Mouse (Mus musculus) heart, embryonic 13.5 days (tissue): ENCODE results near the gene Adsl. TPM values are rescaled to one million over a fixed set of nuclear protein-coding genes. Genes with fewer than 3 reads are reported as not detected.
"Not testable (repeated sequence)": the region's sequence is repeated elsewhere in the genome, so short reads cannot be mapped to it uniquely, and the experiment has no call there.

Source experiments
- ATAC-seq: fragments of 200-750 bp; cut with Nextera tagmentation; 2 replicates; pipeline ENCODE4 v1.8.0; 2017; ENCODE audit warnings: moderate TSS enrichment; ENCODE audit not compliant: insufficient number of reproducible peaks, low FRiP score, low TSS enrichment; ENCODE audit errors: extremely low read depth
- H3K27ac ChIP-seq: fragments of 300-500 bp; sonication (generic); replicated peaks from 2 replicates; pipeline ENCODE4 v1.5.1; 2015; ENCODE audit warnings: moderate library complexity, mild to moderate bottlenecking, inconsistent platforms
- H3K27me3 ChIP-seq: fragments of 300-500 bp; sonication (generic); replicated peaks from 2 replicates; pipeline ENCODE4 v1.6.1; 2015; ENCODE audit warnings: mild to moderate bottlenecking, inconsistent platforms
- H3K36me3 ChIP-seq: fragments of 300-500 bp; sonication (generic); 2 replicates; pipeline ENCODE4 v1.6.1; 2015; ENCODE audit warnings: mild to moderate bottlenecking, inconsistent platforms
- H3K4me1 ChIP-seq: fragments of 300-500 bp; sonication (generic); 2 replicates; pipeline ENCODE4 v1.6.1; 2015; ENCODE audit warnings: inconsistent platforms
- H3K4me2 ChIP-seq: fragments of 300-500 bp; sonication (generic); 2 replicates; pipeline ENCODE4 v1.6.1; 2015; ENCODE audit warnings: inconsistent platforms, mild to moderate bottlenecking, moderate library complexity
- H3K4me3 ChIP-seq: fragments of 300-500 bp; sonication (generic); 2 replicates; pipeline ENCODE4 v1.5.1; 2015; ENCODE audit warnings: moderate library complexity, mild to moderate bottlenecking, inconsistent platforms
- H3K9ac ChIP-seq: fragments of 300-500 bp; sonication (generic); 2 replicates; pipeline ENCODE4 v1.6.1; 2015; ENCODE audit warnings: inconsistent platforms, mild to moderate bottlenecking, moderate library complexity
- H3K9me3 ChIP-seq: fragments of 300-500 bp; sonication (generic); 2 replicates; pipeline ENCODE4 v1.6.1; 2016; ENCODE audit warnings: inconsistent platforms
- WGBS: fragments of 180-500 bp; shearing (Covaris S2); methylation state at CpG from one replicate; pipeline ENCODE4 v1.1.7; 2015; ENCODE audit warnings: mixed read lengths; 5-methylcytosine and 5-hydroxymethylcytosine counted together
- polyA plus RNA-seq: library from polyadenylated mRNA; unstranded; fragments of >200 nt; fragmentation: Nextera tagmentation; extraction: Ambion mirVana; gene quantifications from 2 replicates; pipeline ENCODE4 v1.2.1, GENCODE M21; 2015

Gene Adsl
- polyA plus RNA-seq, 1 experiment from 2014 or later = 144 TPM

DNA sequence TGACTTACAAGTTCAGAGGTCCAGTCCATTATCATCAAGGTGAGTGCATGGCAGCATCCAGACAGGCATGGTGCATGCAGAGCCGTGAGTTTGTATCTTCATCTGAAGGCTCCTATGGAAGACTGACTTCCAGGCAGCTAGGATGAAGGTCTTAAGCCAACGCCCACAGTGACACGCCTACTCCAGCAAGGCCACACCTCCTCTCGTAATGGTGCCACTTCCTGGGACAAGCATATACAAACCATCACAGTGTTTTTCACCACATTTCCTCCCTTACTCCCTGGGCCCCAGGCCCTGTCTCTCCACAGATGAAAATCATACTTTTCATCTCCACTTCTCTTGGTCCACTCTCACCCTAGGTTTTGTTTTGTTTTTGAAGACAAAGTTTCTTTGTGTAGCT, 26.5 kb upstream of the Adsl start:
- WGBS = 76% methylated on average over 4 of the region's 4 CpGs
- peaks cover 94% of the 10 kb centered on the region for H3K36me3 ChIP-seq
- H3K4me1 ChIP-seq = no peaks in the 10 kb centered on the region

DNA sequence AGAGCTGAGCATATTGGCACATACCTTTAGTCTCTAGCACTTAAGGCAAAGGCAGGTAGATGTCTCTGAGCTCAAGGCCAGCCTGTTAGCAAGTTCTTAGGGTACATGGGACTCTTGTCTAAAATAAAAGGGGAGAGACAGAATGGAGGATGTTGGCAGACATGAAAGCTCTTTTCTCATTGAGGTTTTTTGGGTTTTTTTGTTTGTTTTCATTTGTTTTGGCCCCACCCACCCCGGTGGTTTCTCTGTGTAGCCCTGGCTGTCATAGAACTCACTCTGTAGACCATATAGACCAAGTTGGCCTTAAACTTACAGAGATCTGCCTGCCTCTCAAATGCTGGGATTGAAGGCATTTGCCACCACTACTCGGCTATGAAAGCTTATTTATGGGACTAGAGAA, 24.1 kb upstream of the Adsl start:
- ATAC-seq = no peak
- WGBS = 90% methylated on average over 2 of the region's 2 CpGs
- Histone ChIP-seq H3K27me3 (no peaks in the 10 kb centered on the region), H3K4me3 (no peak overlapping the region), H3K27ac (no peak overlapping the region), H3K4me1 (no peaks in the 10 kb centered on the region), H3K4me2 (no peak overlapping the region), H3K9me3 (no peaks in the 10 kb centered on the region), H3K36me3 (peaks cover 96% of the 10 kb centered on the region), H3K9ac (no peak overlapping the region)

More for the DNA sequence above, 26.5 kb upstream of the Adsl start:
- H3K4me3 ChIP-seq = no peak overlapping the region
- no peak for ATAC-seq
- no peak overlapping the region for H3K4me2 ChIP-seq
- no peak overlapping the region for H3K27ac ChIP-seq
- no peaks in the 10 kb centered on the region for H3K27me3 ChIP-seq
- H3K9me3 ChIP-seq = no peaks in the 10 kb centered on the region
- no peak overlapping the region for H3K9ac ChIP-seq

DNA sequence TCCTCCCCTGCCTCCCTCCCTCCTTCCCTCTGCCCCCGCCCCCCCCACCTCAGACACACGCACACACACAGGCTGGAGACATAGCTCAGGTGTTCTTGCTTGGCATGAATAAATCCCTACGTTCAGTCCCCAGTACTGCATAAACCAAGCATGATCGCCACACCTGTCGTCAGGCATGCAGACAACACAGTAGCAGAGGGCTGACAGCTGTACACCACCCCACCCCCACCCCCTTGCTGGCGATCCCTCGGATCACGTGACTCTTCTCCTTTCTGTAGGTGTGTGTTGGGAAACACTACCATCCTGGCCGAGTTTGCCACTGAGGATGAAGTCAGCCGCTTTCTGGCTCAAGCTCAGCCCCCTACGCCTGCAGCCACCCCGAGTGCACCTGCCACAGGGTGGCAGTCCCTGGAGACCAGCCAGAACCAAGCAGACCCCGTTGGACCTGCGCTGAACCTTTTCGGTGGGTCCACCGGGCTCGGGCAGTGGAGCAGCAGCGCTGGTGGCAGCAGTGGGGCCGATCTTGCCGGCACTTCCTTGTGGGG, 19.4 kb upstream of the Adsl start:
- Histone ChIP-seq H3K9me3 (no peaks in the 10 kb centered on the region), H3K9ac (no peak overlapping the region), H3K4me2 (no peak overlapping the region), H3K36me3 (peaks cover 82% of the 10 kb centered on the region), H3K4me1 (peaks cover 5% of the 10 kb centered on the region), H3K27me3 (no peaks in the 10 kb centered on the region), H3K4me3 (no peak overlapping the region), H3K27ac (no peak overlapping the region)
- 81% methylated on average over 20 of the region's 20 CpGs for WGBS
- no peak for ATAC-seq

DNA sequence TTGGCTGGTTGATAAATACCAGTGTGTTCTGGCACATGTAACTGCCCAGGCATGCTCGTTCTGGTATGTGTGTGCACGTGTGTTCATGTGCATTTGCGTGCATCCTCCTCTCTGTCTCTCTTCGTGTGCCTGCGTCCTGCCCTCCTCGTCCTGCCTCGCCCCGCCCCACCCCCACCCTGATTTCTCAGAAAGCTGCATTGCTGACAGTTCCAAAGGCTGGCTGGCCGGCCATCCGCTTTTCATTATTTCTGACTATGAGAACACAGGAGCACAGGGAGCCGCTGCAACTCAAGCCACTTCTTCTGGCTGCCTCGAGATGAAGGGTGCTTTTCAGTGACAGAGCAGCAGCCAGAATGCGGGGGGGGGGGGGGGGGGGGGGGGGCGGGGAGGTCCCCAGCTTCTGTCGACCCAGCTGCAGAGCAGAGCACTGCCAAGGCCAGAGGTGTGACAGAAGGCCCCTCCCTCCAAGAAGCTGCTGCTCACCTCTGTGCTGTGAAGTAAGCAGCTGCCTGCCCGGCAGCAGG, 18.2 kb upstream of the Adsl start:
- ATAC-seq = no peak
- H3K4me1 ChIP-seq = peaks cover 5% of the 10 kb centered on the region
- peaks cover 82% of the 10 kb centered on the region for H3K36me3 ChIP-seq
- H3K4me3 ChIP-seq = no peak overlapping the region
- no peaks in the 10 kb centered on the region for H3K9me3 ChIP-seq
- H3K27ac ChIP-seq = peak overlapping the region; percentile 20; the same call in 1 of the 2 replicates
- no peaks in the 10 kb centered on the region for H3K27me3 ChIP-seq
- H3K4me2 ChIP-seq = no peak overlapping the region
- no peak overlapping the region for H3K9ac ChIP-seq
- 24% methylated on average over 13 of the region's 16 CpGs for WGBS

DNA sequence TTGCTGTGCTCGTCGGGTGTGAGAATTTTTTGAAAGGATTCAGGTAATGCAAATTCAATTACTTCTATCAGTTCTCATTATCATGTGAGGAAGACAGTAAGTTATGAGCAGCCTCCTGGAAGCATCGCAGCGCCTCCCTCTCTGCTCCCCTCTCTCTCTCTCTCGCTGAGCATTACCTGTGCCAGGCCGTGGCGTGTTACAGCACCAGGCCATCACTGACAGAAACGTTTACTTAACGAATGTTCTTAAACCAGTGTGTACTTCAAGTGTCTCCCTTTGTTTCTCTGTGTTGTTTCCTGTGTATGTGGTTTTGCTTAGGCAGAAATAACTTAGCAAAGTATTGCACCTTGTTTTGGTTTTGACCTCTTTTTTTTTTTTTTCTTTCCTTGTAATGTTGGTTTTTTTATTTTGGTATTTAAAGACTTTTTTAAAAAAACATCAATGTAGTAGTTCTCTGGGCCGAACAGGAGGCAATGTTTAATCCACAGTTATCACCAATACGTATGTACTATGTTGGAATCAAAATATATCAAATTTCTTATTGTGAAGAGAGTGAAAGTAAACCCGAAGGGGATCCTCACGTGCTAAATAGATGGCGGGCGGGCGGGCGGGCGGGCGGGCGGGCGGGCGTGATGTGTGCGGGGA, 17.5 kb upstream of the Adsl start:
- not testable (repeated sequence) for H3K4me3 ChIP-seq, H3K9me3 ChIP-seq, H3K4me2 ChIP-seq, H3K27me3 ChIP-seq, ATAC-seq, H3K27ac ChIP-seq, H3K4me1 ChIP-seq, H3K9ac ChIP-seq
- 84% methylated on average over 23 of the region's 23 CpGs for WGBS
- H3K36me3 ChIP-seq = peaks cover 83% of the 10 kb centered on the region

DNA sequence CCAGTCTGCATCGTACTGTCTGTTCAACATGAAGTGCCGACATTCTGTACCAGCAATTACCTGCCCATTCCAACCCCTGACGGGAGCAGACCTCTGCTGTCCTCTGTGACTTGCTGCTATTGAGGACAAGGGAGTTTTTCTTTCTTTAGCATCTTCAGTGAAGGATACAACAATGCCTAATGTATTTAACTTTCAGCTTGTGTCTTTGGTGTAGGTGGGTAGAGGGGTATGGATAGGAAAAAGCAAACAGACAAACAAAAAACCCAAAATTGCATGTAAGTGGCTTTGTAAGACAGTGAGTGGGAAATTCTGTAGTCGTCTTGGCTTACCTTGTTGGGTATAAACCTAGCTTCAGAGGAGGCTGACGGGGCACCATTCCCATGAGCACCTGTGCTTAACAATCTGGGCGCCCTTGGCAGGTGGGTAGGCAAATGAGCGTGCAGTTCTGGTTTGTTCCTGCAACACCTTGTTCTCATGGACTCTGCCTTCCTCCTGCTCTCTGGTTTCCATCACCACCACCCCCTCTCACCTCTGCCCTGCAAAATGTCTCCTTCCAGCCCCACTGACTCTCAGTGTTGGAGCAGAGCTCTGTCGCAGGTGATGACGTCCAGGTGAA, 16.8 kb upstream of the Adsl start:
- ATAC-seq = no peak
- H3K27me3 ChIP-seq = no peaks in the 10 kb centered on the region
- H3K4me1 ChIP-seq = peaks cover 8% of the 10 kb centered on the region
- H3K36me3 ChIP-seq = peaks cover 82% of the 10 kb centered on the region
- 81% methylated on average over 9 of the region's 9 CpGs for WGBS
- H3K4me3 ChIP-seq = no peak overlapping the region
- H3K9ac ChIP-seq = peak overlapping the region; percentile 5; the same call in 1 of the 2 replicates
- H3K27ac ChIP-seq = no peak overlapping the region
- H3K9me3 ChIP-seq = no peaks in the 10 kb centered on the region
- no peak overlapping the region for H3K4me2 ChIP-seq

DNA sequence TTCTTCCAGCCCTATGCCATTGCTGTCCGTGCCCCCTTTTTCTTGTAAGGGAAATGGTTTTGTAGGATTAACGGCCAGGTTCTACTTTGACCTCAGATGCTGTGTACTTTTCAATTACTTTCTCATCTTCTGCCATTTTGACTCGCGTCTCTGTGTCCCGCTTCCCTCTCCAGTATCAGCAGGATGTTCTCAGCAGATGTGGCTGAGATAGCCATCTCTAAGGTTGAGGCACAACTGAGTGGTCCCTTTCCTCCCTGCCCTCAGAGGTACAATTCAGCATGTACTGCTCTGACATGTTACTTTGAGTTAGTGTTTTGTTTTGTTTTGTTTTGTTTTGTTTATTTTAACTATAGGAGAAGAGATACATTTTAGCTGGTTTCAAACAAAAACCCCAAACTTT, 13.4 kb upstream of the Adsl start:
- Histone ChIP-seq H3K27me3 (no peaks in the 10 kb centered on the region), H3K27ac (no peak overlapping the region), H3K4me2 (no peak overlapping the region), H3K4me3 (no peak overlapping the region), H3K9me3 (no peaks in the 10 kb centered on the region), H3K9ac (no peak overlapping the region), H3K36me3 (peaks cover 67% of the 10 kb centered on the region), H3K4me1 (peaks cover 18% of the 10 kb centered on the region)
- 82% methylated on average over 5 of the region's 5 CpGs for WGBS
- no peak for ATAC-seq

DNA sequence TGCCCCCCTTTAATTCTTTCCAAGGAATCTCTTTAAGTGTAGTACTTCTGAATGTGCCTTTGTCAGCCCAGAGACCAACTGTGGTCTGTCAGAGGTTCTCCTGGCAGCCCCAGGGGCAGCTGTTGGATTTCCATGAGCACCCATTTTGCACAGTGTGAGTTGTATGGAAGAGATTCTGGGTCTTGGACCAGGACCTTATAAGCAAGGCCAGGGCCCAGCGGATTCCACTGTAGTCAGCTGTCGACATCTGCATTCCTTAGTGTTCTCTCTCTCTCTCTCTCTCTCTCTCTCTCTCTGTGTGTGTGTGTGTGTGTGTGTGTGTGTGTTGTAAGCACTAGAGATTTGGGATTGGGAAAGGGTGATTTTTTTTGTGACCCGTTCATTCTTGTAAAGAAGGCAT, 11.6 kb upstream of the Adsl start:
- Histone ChIP-seq H3K9me3 (no peaks in the 10 kb centered on the region), H3K4me1 (peaks cover 13% of the 10 kb centered on the region; the same call in 1 of the 2 replicates), H3K27ac (no peak overlapping the region), H3K9ac (no peak overlapping the region), H3K27me3 (no peaks in the 10 kb centered on the region), H3K4me2 (no peak overlapping the region), H3K36me3 (peaks cover 65% of the 10 kb centered on the region), H3K4me3 (no peak overlapping the region)
- no peak for ATAC-seq
- WGBS = 54% methylated on average over 3 of the region's 3 CpGs

DNA sequence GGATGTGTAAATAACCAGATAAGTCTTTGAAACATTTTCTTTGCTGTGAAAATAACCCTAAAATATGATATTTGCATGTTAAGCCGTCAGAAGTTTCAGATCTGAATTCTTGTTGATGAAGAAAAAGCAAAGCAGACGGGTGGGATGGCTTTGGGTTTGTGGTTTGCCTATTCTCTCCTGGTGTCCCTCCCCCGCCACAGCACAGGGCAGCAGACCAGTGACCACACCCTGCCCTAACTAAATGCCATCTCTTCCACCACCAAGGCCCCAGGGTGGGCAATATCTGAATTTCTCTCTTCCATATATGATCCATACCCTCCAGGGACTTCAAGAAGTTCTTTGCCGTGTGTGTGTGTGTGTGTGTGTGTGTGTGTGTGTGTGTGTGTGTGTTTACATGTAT, 9.7 kb upstream of the Adsl start:
- no peaks in the 10 kb centered on the region for H3K9me3 ChIP-seq
- H3K4me1 ChIP-seq = peaks cover 13% of the 10 kb centered on the region; the same call in 1 of the 2 replicates
- no peak overlapping the region for H3K9ac ChIP-seq
- ATAC-seq = no peak
- 76% methylated on average over 4 of the region's 4 CpGs for WGBS
- H3K4me2 ChIP-seq = no peak overlapping the region
- H3K27ac ChIP-seq = no peak overlapping the region
- H3K4me3 ChIP-seq = no peak overlapping the region
- H3K27me3 ChIP-seq = no peaks in the 10 kb centered on the region
- H3K36me3 ChIP-seq = peaks cover 51% of the 10 kb centered on the region

DNA sequence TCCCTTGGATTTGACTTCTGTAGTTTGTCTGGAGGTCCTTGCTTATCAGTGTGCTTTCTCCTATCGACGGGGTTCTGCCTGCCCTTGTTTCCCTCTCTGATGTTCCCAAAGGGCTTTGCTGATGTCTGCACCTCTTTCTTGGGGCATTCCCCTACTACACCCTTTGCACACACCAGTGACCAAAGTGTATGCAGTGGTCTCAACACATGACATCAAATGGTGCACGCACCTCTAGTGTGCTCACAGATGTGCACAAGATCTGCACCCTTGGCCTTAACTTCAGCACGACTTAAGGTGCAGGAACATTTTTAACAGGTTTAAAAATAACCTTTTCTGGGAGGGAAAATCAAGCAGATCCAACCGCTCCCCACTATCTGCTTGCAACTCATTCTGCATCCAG, 8.9 kb upstream of the Adsl start:
- peaks cover 13% of the 10 kb centered on the region; the same call in 1 of the 2 replicates for H3K4me1 ChIP-seq
- no peaks in the 10 kb centered on the region for H3K27me3 ChIP-seq
- no peak overlapping the region for H3K4me2 ChIP-seq
- H3K9ac ChIP-seq = no peak overlapping the region
- WGBS = 44% methylated on average over 5 of the region's 5 CpGs
- no peaks in the 10 kb centered on the region for H3K9me3 ChIP-seq
- ATAC-seq = no peak
- no peak overlapping the region for H3K4me3 ChIP-seq
- H3K27ac ChIP-seq = no peak overlapping the region
- H3K36me3 ChIP-seq = peaks cover 43% of the 10 kb centered on the region

DNA sequence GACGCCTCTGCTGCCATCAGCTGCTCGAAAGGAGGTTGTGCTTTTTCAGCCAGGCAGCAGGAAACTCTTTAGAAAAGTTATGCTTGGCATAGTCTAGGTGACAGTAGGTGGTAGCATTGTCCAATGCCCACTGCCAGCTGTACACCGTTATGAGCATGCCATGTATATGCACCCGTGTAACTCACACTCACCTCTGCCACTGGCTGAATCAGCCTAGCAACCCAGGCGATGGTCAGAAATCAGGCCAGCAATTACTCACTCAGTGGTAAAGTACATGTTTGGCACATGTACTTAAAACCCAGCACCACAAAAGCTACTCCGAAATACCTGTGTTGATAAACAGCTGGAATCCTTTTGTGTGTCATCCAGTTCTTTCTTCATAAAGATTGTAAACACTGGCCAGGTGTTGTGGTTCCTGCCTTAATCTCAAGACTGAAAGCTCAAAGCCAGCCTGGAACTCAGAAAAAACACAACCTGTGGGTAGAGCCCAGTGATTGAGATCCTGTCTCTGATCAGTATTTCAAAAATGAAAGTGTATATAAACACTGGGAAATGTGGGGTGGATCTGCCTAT, 6.7 kb upstream of the Adsl start:
- Histone ChIP-seq H3K36me3 (peaks cover 23% of the 10 kb centered on the region), H3K27ac (no peak overlapping the region), H3K9ac (no peak overlapping the region), H3K4me1 (peaks cover 9% of the 10 kb centered on the region; the same call in 1 of the 2 replicates), H3K27me3 (no peaks in the 10 kb centered on the region), H3K4me3 (no peak overlapping the region), H3K9me3 (no peaks in the 10 kb centered on the region), H3K4me2 (no peak overlapping the region)
- no peak for ATAC-seq
- WGBS = 89% methylated on average over 6 of the region's 6 CpGs
